Mouse (Mus musculus): ENCODE measurements around the gene Susd6.

Susd6 gene

DNA sequence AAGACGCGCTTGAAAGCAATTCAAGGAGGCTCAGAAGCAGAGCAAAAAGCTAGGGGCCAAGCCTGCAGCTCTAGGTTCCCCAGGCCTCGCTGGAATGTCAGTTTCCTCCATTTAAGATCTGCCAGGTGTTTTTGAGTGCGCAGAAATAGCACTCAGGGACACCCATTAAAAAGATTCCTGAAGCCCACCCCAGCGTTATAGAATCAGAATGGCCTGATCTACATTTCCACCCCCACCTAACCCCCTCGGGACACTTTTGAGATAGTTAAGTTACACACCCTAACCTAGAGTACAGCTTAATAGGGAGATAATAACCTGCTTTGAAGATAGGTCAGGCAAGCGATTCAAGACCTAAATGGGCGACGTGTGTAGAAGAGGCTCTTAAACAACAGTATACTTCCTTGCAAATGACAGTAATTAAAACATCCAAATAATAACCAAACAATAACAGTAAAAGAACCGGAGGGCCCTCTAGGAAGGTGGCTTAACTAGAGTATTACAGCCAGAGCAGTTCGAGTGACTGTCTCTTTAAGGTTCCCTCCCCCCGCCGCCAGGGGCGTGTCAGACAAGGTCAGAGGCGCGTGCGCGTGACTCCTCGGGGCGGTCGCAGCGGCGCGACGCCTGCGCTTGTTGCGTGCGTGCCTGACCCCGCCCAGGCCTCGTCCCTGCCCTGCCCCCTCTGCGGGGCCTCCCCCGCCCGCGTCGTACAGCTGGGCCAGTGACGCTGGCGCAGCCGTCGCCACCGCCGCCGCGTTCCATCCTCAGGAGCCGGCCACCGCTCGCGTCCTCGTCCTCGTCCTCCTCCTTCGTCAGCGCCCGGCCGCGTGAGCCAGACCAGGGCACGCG is at the start of gene Susd6:
Gene Susd6 (plus strand): TSS at position 662 of the 846 bp plus-strand sequence.
- DNase-seq = peak; percentile 98 to 99

DNA sequence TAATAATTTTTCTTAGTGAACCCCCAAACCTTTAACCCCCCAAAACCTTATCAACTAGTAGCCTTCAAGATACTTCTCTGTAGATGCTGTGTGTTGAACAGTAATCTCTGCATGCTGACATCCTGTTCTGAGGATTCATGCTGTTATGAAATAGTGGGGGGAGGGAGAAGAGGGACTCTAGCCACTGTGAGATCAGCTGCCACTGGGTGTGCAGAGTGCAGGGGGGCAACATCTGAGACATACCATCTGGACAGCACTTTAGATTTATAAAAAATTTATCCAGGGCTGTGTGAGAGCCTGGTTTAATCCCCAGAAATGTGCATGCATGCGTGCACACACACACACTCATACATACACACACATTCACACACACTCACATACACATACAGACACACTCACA is 45.7 kb upstream of the Susd6 start:
- no peak for DNase-seq

DNA sequence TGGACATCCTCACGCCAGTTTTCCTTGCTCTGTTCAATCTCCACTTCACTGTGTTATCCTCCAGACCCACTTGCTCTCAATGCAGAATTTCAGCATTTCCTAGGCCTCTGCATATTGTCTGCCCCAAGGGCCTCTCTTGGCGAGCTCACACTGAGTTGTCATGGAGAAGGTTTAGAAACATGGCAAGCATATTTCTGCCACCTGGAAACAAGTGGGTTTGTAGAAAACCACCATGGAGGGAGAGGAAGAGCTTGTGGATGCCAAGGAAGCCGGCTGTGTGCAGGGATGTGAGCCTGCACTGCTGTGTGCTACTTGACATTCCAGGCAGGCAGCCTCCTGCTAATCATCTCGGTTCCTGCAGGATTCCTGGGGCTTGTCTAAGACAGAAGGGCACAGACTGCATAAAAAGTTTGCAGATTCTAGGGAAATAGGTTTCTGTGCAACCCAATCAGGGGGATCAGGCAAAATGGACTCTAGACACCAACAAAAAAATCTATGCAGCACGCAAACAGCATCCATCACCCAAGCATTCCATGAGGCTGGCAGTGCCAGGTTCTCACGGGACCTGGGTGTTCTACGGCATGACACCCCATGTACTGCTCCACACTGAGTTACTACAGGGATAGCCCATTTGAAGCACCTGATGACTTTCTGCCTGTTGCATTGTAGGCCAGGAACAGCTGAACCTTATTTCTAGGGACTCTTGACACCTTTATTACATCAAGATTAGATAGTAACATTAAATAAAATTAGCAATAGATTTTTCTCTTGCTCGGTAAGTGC is 44.1 kb upstream of the Susd6 start:
- DNase-seq = no peak

DNA sequence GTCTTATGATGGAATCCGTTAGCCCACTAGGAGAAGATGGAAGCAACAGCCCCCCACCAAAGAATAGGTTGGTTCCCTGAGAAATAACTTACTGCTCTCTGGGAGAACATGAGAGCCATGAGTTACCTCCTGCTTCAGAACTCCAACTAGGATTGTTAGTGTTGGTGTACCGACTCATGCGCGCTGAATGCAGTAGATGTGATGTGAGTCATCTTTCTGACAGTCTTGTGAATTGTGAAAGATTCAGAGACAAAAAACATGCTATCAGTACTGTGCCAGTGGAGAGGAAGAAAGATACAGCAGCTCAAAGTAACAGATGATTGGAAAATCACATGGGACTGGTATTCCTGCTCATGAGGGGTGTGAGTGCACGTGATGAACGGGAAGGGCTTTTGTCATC is 38.8 kb upstream of the Susd6 start:
- no peak for DNase-seq

DNA sequence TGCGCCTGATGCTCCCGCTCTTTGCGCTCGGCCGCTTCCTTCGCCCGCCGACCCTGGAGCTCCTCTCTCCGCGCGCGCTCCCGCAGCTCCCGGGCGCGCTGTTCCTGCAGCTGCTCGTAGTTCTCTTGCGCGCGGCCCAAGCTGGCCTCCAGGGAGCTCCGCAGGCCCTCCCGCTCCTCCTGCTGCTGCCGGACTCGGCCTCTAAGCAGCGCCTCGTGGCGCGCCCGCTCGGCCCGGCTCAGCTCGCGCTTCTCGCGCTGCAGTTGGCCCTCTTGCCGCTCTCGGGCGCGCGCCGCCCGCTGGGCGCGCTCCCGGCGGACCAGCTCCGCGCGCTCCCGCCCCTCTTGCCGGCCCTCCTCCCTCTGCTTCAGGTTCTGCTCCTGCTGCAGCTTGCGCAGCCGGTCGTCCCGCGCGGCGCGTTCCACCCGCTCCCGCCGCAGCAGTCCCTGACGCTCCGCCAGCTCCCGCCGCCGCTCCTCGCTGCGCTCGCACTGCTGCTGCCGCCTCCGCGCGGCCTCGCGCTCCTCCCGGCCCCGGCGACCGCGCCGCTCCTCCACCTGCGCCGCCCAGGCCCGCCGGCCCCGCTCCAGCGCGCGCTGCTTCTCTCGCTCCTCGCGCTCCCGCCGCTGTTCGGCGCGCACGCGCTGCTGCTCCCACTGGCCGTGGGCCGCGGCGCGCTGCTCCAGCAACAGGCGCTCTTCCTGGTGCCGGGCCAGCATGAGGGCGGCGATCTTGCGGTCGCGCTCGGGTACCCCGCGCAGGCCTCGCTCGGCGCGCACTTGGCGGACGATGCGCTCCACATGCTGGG is 32.4 kb upstream of the Susd6 start:
- DNase-seq = peak; percentile 62 to 64

DNA sequence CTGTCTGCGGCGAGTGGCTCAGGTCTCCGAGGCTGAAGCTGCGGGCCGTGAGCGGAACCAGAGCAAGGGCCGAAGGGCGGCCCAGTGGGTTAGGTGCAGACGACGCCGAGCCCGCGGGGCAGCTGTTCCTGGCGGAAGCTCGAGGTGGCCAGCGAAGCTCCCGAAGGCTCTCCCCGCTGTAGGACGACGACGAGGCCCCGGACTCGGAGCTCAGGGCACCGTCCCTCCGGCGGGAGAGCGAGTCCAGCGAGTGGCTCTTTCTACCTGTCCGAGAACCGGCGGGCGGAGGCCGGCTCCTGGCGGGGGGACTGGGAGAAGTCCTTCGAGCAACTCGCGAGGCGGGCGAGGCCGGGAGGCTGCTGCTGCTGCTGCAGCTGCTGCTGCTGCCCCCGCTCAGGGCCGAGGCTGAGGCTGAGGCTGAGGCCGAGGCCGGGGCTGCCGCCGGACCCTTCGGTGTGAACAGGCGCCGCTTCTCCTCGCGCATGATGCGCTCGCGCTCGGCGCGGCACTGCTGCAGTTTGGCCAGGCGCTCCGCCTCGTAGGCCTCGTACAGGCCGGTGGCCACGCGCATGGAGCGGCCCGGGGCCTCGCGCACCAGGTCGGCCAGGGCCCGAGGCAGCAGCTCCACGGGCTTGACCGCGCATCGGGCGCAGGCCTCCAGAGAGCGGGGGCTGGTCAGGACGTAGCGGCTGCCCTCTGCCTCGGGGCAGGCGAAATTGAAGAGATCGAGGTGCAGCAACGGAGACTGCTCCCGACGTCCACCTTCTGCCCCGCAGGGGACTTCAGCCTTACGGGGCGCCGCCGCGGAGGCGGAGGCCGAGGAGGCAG is 31.5 kb upstream of the Susd6 start:
- no peak for DNase-seq

DNA sequence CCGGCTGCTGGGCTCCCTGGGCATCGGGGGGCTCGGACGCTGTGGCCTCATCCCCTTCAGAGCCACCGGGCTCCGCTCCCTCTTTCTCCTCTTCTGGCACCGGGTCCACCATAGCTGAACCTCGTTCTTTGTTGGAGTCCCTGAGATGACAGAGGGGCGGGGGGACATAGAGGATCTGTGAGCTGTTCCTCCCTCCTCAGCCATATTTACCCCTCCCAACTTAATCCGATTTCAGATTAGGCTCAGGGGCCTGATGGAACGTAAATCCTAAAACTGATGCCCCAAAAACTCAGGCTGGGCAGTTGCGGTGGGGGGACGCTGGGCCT is 31.0 kb upstream of the Susd6 start:
- no peak for DNase-seq

DNA sequence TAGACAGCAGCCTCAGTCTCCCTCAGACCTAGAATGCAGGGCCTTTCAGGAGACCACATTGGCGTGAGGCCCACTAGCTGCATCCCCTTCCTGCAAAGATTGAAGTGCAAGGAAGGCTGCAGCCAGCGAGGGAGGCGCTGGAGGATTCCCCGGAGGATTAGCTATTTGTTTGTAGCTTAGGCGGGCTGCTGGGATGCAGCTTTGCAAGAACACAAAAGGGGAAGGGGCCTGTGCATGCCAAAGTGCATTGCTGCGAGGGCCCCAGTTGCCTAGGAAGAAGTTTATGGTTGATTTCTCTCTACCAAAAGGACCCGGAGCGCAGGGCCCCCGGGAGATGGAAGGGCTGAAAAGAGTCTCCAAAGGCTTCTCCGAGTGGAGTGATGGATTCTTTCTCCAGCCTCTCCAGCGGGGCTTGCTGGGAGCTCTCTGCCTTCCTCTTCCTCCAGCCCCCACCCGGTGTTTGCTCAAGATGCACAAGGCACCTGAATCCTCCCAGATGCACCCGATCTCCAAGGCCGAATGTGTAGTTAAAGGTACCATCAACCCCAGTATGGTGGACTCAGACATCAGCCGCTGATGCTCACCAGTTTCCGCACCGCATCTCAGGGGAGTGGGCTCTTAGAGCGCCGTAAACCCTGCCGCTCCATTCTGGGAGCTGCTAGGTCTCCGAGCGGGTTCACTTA is 30.5 kb upstream of the Susd6 start:
- DNase-seq = no peak

DNA sequence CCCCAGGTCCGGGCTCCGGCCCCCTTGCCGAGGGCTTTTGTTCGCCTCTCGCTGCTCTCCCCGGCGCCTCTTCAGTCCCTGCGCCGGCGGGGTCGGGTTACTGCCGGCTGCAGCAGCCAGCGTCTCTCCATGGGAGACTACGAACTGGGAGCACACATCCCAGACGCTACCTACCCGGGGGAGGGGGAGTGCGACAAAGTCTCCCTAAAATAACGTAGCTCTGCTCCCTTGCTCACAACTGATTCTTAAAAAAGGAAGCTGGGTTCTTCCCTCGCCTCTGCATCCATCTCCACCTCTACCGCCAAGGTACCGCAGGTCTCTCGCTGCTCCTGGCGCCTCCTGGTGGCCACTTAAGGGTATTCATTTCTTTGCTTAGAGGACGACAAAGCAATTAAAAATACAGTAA is 29.9 kb upstream of the Susd6 start, which contains the start of gene Ccdc177:
Gene Ccdc177 (minus strand): TSS at position 292 of the 406 bp plus-strand sequence.
- peak; percentile 69 to 77 for DNase-seq

DNA sequence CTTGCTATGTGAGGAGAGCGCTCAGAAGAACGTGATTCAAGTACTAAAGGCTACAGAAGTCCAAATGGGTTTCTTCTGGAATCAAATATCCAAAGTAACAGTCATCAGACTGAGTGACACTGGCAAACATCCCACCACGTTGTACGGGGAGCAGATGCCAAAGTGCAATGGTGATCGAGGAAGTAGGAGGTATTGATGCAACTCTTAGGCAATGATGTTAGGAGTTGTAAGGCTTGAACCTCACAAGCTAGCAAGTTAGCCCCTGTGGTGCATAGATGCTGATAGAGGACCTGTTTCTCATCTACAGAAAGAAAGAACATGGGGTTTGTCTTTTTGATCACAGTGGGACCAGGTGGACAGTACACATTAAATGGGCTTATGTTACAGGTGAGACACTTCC is 27.3 kb upstream of the Susd6 start:
- DNase-seq = no peak

DNA sequence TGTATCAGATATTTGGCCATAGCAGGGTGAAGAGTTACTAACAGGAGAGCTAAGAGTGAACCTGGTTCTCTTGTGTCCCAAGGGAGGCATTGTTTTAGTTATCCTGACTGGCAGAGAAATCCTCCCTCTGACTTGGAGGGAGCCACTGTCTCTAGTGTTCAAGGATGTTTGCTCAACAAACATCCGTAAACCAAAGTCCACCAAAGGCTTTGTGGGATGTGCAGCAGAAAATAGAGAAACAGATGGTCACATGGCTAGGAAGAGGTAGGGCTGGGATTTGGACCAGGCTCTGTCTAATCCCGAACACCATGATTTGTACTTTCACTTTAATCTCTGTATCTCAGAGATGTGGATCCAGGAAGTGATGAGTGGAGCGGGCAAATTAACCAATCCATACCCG is 26.2 kb upstream of the Susd6 start:
- no peak for DNase-seq

DNA sequence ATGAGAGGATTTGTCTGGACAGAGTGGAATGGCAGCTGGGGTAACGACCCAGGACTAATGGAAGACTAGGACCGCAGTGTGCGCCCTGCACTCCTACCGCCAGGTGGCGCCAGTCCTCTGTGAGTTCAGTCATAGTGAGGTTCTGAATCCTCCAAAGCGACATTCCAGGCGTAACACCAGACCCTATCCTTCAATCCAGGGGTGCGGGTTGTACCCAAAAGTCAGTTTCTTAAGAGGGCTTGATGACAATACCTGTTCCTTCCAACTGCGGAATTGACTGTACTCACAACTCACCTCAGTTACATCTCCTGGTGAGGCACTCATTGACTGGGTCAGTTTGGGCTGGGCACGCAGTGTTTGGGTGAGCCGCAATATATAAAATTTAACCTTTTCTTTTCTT is 20.6 kb upstream of the Susd6 start:
- DNase-seq = peak; percentile 65 to 67

DNA sequence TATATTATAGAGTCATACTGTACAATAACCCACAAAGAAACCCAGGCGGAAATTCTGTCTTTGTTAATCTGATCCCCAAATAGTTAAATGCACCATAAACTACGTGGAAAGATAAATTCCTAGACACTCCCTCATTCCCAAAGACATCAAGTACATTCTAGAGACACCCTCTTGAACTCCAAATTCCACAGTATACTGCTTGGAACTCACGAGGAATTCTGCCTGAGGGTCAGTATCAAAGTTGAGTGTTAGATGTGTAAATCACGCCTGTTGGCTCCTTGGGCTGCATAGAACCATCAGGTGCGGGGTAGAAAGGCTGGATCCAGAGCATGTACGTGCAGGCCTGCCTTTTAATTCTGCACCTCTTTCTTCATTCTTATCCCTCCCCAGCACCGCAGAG is 15.5 kb upstream of the Susd6 start:
- DNase-seq = no peak

DNA sequence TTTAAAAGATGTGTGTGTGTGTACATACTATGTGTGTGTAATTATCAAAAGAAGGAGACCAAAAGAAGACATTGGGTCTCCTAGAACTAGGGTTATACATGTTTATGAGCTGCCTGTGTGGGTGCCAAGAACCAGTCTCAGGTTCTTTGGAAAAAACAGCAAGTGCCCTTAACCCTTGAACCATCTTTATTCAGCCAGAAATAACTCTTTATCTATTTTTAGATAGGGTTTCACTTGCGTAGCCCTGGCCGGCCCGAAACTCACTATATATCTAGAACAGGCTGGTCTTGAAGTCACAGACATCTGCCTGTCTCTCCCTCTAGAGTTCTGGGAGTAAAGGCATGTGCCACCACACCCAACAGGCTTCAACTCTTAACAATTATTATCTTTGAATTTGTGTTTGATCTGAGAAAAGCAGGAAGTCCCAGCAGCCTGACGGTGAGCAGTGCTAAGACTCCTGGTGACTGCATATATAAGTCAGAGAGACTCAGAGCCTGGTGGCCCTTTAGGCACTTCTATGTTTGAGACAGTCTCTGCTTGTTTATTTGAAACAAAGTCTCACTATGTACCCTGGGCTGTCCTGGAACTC is 14.2 kb upstream of the Susd6 start:
- no peak for DNase-seq

DNA sequence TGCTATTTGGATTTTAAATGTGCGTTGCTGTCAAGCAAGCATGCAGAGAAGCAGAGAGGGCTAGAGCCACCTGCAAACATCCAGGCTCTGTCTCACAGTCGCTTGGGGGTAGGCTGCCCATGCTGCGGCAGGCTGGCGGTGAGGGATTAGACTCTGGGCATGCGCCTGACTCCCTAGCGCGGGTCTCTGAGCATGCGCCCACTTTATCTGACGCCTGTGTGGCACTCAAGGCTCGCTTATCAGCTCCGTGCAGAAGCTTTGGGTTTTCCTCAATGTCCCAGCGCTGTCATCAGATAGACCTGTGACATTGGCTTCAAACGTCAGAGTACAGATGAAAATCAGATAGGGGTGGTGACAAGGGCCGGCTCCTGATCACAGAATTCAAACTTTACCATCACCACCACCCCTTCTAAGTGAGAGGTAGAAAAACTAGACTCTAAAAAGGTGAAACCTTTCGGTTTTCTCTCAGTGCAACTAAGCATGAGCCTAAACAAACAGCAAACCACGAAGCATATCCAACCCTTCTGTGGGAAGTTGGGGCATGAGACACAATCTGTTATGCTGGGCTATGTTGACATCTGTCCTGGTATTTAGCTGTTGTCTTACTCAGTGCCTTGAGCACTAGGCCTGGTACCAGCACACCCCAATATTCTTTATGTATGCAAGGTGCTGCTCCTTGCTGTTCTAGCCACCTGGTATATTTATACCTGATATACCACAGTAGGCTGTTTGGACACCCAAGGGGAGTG is 11.9 kb upstream of the Susd6 start:
- no peak for DNase-seq

DNA sequence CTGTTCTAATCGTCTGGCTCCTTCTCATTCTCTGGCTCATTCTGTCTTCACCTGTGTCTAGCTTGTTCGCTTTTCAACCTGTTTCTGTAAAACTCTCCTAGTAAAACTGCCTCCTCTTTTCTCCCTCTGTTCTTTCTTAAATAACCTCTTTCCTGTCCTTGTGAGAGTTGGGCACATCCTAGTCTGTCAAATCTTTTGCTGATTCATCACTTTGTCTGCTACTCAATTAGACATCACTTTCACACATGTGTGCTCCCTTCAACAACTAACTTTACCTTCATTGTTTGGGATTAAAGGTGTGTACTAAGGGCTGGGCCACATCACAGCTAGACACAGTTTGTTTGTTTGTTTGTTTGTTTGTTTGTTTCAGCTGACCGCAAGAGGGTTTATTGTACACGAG is 10.6 kb upstream of the Susd6 start:
- DNase-seq = no peak

DNA sequence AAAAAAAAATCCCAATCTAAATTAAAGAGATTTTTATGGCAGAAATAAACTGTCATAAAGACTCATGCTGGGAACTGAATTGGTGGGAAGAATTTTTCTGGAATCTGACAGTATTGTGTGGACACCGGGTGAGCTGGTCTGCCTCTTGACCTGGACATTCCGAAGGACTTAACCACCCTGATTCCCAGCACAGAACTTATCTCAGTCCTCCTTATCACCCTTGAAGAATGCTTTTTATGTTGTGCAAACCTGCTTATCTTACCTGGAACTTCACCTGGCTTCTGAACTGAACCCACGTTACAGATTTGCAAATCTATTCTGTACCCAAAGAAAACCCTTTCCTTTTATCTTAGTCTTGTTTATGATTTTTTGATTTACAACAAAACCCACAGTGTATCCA is 8.1 kb upstream of the Susd6 start:
- DNase-seq = no peak

DNA sequence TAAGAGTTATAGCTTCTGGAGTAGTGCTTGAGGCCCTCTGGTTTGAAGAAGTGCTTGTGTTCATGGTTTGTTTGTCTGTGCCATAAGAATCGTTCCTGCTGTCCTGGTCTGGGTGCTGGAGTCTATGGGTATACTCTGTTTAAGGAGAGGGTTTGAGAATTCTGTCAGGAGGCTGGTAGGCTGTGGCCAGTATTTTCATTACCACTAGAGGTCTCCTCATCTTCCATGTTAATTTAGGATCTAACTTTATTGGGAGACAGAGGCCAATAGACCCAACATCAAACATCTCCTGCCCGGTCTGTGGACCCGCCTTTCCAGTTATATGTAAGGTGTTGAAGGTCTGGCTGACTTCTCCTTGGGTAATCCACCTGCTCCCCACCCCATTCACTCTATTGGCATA is 7.4 kb upstream of the Susd6 start:
- no peak for DNase-seq

DNA sequence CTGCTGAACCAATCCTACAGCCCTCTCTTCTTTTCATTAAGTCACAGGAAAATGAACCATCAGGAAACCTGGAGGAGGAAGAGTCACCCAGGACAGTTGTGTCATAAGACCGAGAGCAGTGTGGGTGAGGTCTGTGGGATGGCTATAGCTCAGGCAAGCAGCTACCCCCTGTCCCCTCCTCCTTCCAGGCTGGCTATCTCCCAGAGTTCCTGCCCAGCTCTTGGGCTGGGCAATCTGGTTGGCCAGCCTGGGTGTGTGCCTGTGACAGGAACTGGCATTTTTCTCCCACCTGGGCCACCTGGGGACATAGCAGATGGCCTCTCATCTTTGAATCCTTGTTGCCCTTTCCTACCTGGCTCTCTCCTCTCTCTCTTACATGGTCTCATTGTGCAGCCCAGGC is 6.4 kb upstream of the Susd6 start:
- no peak for DNase-seq

DNA sequence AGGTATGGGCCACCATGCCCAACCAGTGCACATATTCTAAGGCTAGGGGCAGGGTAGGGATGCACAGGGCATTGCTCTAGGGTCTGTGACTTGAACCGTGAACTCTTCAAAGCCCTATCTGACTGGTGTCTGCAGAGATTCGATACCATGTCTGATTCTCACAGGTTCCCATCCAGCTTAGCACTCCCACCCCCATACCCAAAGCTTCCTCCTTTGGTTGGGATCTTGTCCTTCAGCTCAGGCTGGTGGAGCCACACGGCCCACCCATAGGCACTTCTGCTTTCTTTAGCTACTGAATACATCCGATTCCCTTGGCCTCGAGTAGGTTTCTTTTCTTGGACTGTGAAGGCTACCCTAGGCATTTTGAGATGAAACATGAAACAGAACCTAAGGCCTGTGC is 5.3 kb upstream of the Susd6 start:
- peak in 1 of 2 experiments; percentile 36 for DNase-seq

DNA sequence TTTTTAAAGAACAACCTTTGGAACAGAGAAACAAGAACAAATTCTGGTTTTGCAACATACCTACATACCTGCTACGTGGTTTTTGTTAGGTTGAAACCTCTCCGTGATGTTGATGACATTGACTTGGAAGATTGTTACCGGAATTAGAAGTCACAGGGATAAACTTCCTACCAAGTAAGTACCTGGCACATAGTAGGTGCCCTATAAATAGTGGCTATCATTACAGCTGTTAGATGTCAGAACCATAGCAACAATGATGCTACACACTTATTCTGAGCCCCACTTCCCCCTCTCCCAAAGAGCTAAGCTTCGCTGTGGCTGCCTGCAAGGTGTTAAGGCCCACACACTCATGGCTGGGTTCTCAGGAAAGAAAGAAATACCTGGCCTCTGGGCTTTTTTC is 4.7 kb upstream of the Susd6 start:
- DNase-seq = no peak
